ENCODE assay signal across 12 mouse cellular contexts in genomic region chr19:21479183-21480052, GRCm38 (mm10). TPM values are rescaled to one million over a fixed set of nuclear protein-coding genes. Genes with fewer than 3 reads are reported as not detected.
DNase-seq lines count a peak whose midpoint lies in the region; ATAC-seq and TF ChIP-seq lines count a peak whose summit lies in the region.
"Had no signal": no experiment of that assay in that cellular context is flagged by ENCODE, and none has a peak within 500 bp of the region (broad histone marks: within the 10 kb centered on the region; RNA-seq: fewer than 3 reads in every experiment).

No protein-coding gene starts in this region.

- H3K36me3 ChIP-seq in forebrain, embryonic 14.5 days (ENCODE audit: control insufficient read depth, insufficient read depth, low read length) = no peaks in the 10 kb centered on the region
- H3K36me3 ChIP-seq in neural tube, embryonic 15.5 days = no peaks in the 10 kb centered on the region
- no peaks in the 10 kb centered on the region for H3K36me3 ChIP-seq in lung, postnatal 0 days (ENCODE audit: insufficient read depth, low read length)

- peak overlapping the region; percentile 49; the same call in 1 of the 2 replicates for H3K27ac ChIP-seq in forebrain, embryonic 14.5 days (ENCODE audit: low read depth, low read length)
- H3K27ac ChIP-seq in neural tube, embryonic 15.5 days (replicated peaks) = no peak overlapping the region
- no peak overlapping the region for H3K27ac ChIP-seq in lung, postnatal 0 days (ENCODE audit: low read length)

- H3K4me2 ChIP-seq in forebrain, embryonic 14.5 days (ENCODE audit: low read length) = no peak overlapping the region
- H3K4me2 ChIP-seq in neural tube, embryonic 15.5 days = no peak overlapping the region
- H3K4me2 ChIP-seq in lung, postnatal 0 days (replicated peaks; ENCODE audit: low read depth, low read length) = no peak overlapping the region

- 76% methylated on average over 18 of the region's 18 CpGs for WGBS in forebrain, embryonic 14.5 days
- 62% methylated on average over 18 of the region's 18 CpGs for WGBS in neural tube, embryonic 15.5 days
- 42% methylated on average over 18 of the region's 18 CpGs for WGBS in lung, postnatal 0 days

- H3K4me3 ChIP-seq in forebrain, embryonic 14.5 days (ENCODE audit: low read depth, low read length) = no peak overlapping the region
- no peak overlapping the region for H3K4me3 ChIP-seq in neural tube, embryonic 15.5 days (replicated peaks)
- no peak overlapping the region for H3K4me3 ChIP-seq in lung, postnatal 0 days (ENCODE audit: low read depth, low read length)
- H3K4me3 ChIP-seq: myocyte had no signal

- ATAC-seq in forebrain, embryonic 14.5 days = peak; percentile 69; the same call in 1 of the 2 replicates
- peak; percentile 69; the same call in 1 of the 2 replicates for ATAC-seq in neural tube, embryonic 15.5 days (ENCODE audit: low FRiP score)
- no peak for ATAC-seq in lung, postnatal 0 days
- ATAC-seq: CD4-positive, CD25-positive, alpha-beta regulatory T cell, adult 4 months; liver, postnatal 0 days had no signal

- H3K27me3 ChIP-seq in forebrain, embryonic 14.5 days (replicated peaks; ENCODE audit: control insufficient read depth, insufficient read depth, low read length) = no peaks in the 10 kb centered on the region
- H3K27me3 ChIP-seq in neural tube, embryonic 15.5 days (replicated peaks) = no peaks in the 10 kb centered on the region
- no peaks in the 10 kb centered on the region for H3K27me3 ChIP-seq in lung, postnatal 0 days (replicated peaks; ENCODE audit: insufficient read depth, low read length)

- DNase-seq in layer of hippocampus, adult 11-12 months (ENCODE audit: low spot score) = peak; percentile 31
- DNase-seq in layer of hippocampus, adult 9-10 months (ENCODE audit: low spot score) = no peak
- DNase-seq in forebrain, embryonic 14.5 days (ENCODE audit: low spot score) = peak; percentile 74
- DNase-seq in layer of hippocampus, postnatal 10 days (ENCODE audit: low spot score in 2 of 2) = peak; percentile 43 to 48
- no peak for DNase-seq in adrenal gland, postnatal 14 days
- DNase-seq in lung, postnatal 0 days (ENCODE audit: low spot score) = no peak
- no peak for DNase-seq in urinary bladder, adult 2 months (ENCODE audit: low spot score)
- DNase-seq: gastrocnemius, postnatal 25 days; liver, postnatal 0 days had no signal

- H3K9me3 ChIP-seq in forebrain, embryonic 14.5 days (replicated peaks; ENCODE audit: control insufficient read depth, low read length) = no peaks in the 10 kb centered on the region
- H3K9me3 ChIP-seq in neural tube, embryonic 15.5 days (replicated peaks) = no peaks in the 10 kb centered on the region
- no peaks in the 10 kb centered on the region for H3K9me3 ChIP-seq in lung, postnatal 0 days (ENCODE audit: low read length)

- H3K9ac ChIP-seq in forebrain, embryonic 14.5 days (ENCODE audit: low read length) = no peak overlapping the region
- H3K9ac ChIP-seq in neural tube, embryonic 15.5 days (replicated peaks) = no peak overlapping the region
- H3K9ac ChIP-seq in lung, postnatal 0 days (replicated peaks; ENCODE audit: low read depth) = no peak overlapping the region
- H3K9ac ChIP-seq: liver, postnatal 0 days had no signal

- no peak for TF ChIP-seq EP300 in lung, postnatal 0 days (IDR thresholded peaks at IDR 0.05)

- H3K4me1 ChIP-seq in forebrain, embryonic 14.5 days (ENCODE audit: control insufficient read depth, insufficient read depth, low read length) = no peaks in the 10 kb centered on the region
- no peaks in the 10 kb centered on the region for H3K4me1 ChIP-seq in neural tube, embryonic 15.5 days
- no peaks in the 10 kb centered on the region for H3K4me1 ChIP-seq in lung, postnatal 0 days (ENCODE audit: insufficient read depth, low read depth, low read length)

- TF ChIP-seq CTCF in lung, postnatal 0 days (IDR thresholded peaks at IDR 0.05) = no peak

RNA-seq across cellular contexts. Expression of gene Gda, which starts 6.2 kb away (rescaled TPM):
- 0.79 and 1.5 TPM in 2 replicates for polyA plus RNA-seq in forebrain, embryonic 14.5 days (2014; fragmentation: Nextera tagmentation; extraction: Ambion mirVana)
- total RNA-seq in layer of hippocampus, postnatal 10 days (2021) = 100 to 1,000 TPM; 153 to 155 TPM
- polyA plus RNA-seq in neural tube, embryonic 15.5 days (2015; fragmentation: Nextera tagmentation; extraction: Ambion mirVana) = 0.51 and 0.63 TPM in 2 replicates
- 9.9 and 10.1 TPM in 2 replicates for total RNA-seq in adrenal gland, postnatal 14 days (2021)
- polyA plus RNA-seq in lung, postnatal 0 days (2015; fragmentation: Nextera tagmentation; extraction: Ambion mirVana) = 1.7 and 2.0 TPM in 2 replicates
- 12.0 and 14.4 TPM in 2 replicates for polyA plus RNA-seq in urinary bladder, adult 2 months (2012; rRNA removed)

Comparison
In these comparisons a context has a peak if more than half of its experiments do, and no peak if none do; other contexts are left out.
1. DNase-seq: peak in layer of hippocampus, adult 11-12 months (single experiment), forebrain, embryonic 14.5 days (single experiment) and layer of hippocampus, postnatal 10 days (2 of 2); none in layer of hippocampus, adult 9-10 months (single experiment), adrenal gland, postnatal 14 days (single experiment), lung, postnatal 0 days (single experiment) and urinary bladder, adult 2 months (single experiment).